Mouse (Mus musculus) heart, embryonic 10.5 days (tissue): ENCODE results near the gene Ankmy1. TPM values are rescaled to one million over a fixed set of nuclear protein-coding genes. Genes with fewer than 3 reads are reported as not detected.

ENCODE experiments used
- DNase-seq: peaks from one replicate; pipeline ENCODE4 v3.0.0-alpha.2; 2017; ENCODE audit warnings: low spot score
- H3K27ac ChIP-seq: fragments of 300-500 bp; sonication (generic); 2 replicates; pipeline ENCODE4 v1.5.1; 2016; ENCODE audit warnings: mild to moderate bottlenecking
- H3K27me3 ChIP-seq: fragments of 300-500 bp; sonication (generic); 2 replicates; pipeline ENCODE4 v1.6.1; 2016; ENCODE audit warnings: mild to moderate bottlenecking; ENCODE audit not compliant: poor library complexity, insufficient read depth, severe bottlenecking
- H3K36me3 ChIP-seq: fragments of 300-500 bp; sonication (generic); 2 replicates; pipeline ENCODE4 v1.6.1; 2016; ENCODE audit warnings: mild to moderate bottlenecking, moderate library complexity
- H3K4me1 ChIP-seq: fragments of 300-500 bp; sonication (generic); 2 replicates; pipeline ENCODE4 v1.6.1; 2016; ENCODE audit warnings: mild to moderate bottlenecking
- H3K4me3 ChIP-seq: fragments of 300-500 bp; sonication (generic); 2 replicates; pipeline ENCODE4 v1.5.1; 2016; ENCODE audit warnings: mild to moderate bottlenecking, moderate library complexity
- H3K9me3 ChIP-seq: fragments of 300-500 bp; sonication (generic); 2 replicates; pipeline ENCODE4 v1.6.1; 2016; ENCODE audit warnings: mild to moderate bottlenecking, moderate library complexity
- WGBS: fragments of 180-500 bp; shearing (Covaris S2); methylation state at CpG from one replicate; pipeline ENCODE4 v1.1.7; 2016; 5-methylcytosine and 5-hydroxymethylcytosine counted together
- polyA plus RNA-seq: library from polyadenylated mRNA; unstranded; fragments of >200 nt; fragmentation: Nextera tagmentation; extraction: Ambion mirVana; gene quantifications from 2 replicates; pipeline ENCODE4 v1.2.1, GENCODE M21; 2016

The Ankmy1 gene
- polyA plus RNA-seq, 1 experiment from 2014 or later, result 0.18 TPM

GRCm38 (mm10) chr1:92849491-92849890, 53.2 kb downstream of the Ankmy1 start:
- Histone ChIP-seq H3K27ac (no peak overlapping the region), H3K36me3 (peaks cover 8% of the 10 kb centered on the region; the same call in 1 of the 2 replicates), H3K9me3 (no peaks in the 10 kb centered on the region), H3K4me1 (peaks cover 53% of the 10 kb centered on the region), H3K4me3 (no peak overlapping the region), H3K27me3 (peaks cover 72% of the 10 kb centered on the region)
- WGBS, result 59% methylated on average over 2 of the region's 2 CpGs
- DNase-seq, result no peak

- Histone ChIP-seq H3K4me1 (peaks cover 54% of the 10 kb centered on the region), H3K27me3 (peaks cover 76% of the 10 kb centered on the region), H3K36me3 (0 out of 2 replicates have a peak, but pooled peaks cover 3% of the 10 kb centered on the region), H3K27ac (peak overlapping the region; percentile 59; the same call in 1 of the 2 replicates), H3K4me3 (peak overlapping the region; percentile 58), H3K9me3 (no peaks in the 10 kb centered on the region)
- 5% methylated on average over 41 of the region's 41 CpGs for WGBS
- DNase-seq, result no peak
These were observed 54.5 kb downstream of the Ankmy1 start for GRCm38 (mm10) chr1:92847873-92848839.

- H3K27ac ChIP-seq, result no peak overlapping the region
- H3K27me3 ChIP-seq, result peaks cover 62% of the 10 kb centered on the region
- H3K4me1 ChIP-seq, result peaks cover 38% of the 10 kb centered on the region
- no peak for DNase-seq
- H3K9me3 ChIP-seq, result no peaks in the 10 kb centered on the region
- 72% methylated on average over 7 of the region's 7 CpGs for WGBS
- 0 out of 2 replicates have a peak, but pooled peaks cover 3% of the 10 kb centered on the region for H3K36me3 ChIP-seq
- no peak overlapping the region for H3K4me3 ChIP-seq
These were observed 56.8 kb downstream of the Ankmy1 start for GRCm38 (mm10) chr1:92845889-92846288.

GRCm38 (mm10) chr1:92841427-92841826, 61.3 kb downstream of the Ankmy1 start:
- Histone ChIP-seq H3K36me3 (0 out of 2 replicates have a peak, but pooled peaks cover 3% of the 10 kb centered on the region), H3K27me3 (peaks cover 29% of the 10 kb centered on the region), H3K27ac (no peak overlapping the region), H3K4me1 (peaks cover 17% of the 10 kb centered on the region; the same call in 1 of the 2 replicates), H3K9me3 (no peaks in the 10 kb centered on the region), H3K4me3 (no peak overlapping the region)
- WGBS, result 66% methylated on average over 3 of the region's 3 CpGs
- DNase-seq, result no peak

GRCm38 (mm10) chr1:92840231-92840890, 62.3 kb downstream of the Ankmy1 start:
- WGBS, result 77% methylated on average over 8 of the region's 8 CpGs
- Histone ChIP-seq H3K4me3 (no peak overlapping the region), H3K4me1 (peaks cover 17% of the 10 kb centered on the region; the same call in 1 of the 2 replicates), H3K27ac (no peak overlapping the region), H3K9me3 (no peaks in the 10 kb centered on the region), H3K27me3 (peaks cover 28% of the 10 kb centered on the region), H3K36me3 (peaks cover 8% of the 10 kb centered on the region; the same call in 1 of the 2 replicates)
- DNase-seq, result no peak

- peaks cover 32% of the 10 kb centered on the region for H3K27me3 ChIP-seq
- H3K4me1 ChIP-seq, result peaks cover 17% of the 10 kb centered on the region
- no peak overlapping the region for H3K27ac ChIP-seq
- H3K4me3 ChIP-seq, result no peak overlapping the region
- peaks cover 11% of the 10 kb centered on the region; the same call in 1 of the 2 replicates for H3K36me3 ChIP-seq
- DNase-seq, result no peak
- no peaks in the 10 kb centered on the region for H3K9me3 ChIP-seq
- 79% methylated on average over 7 of the region's 7 CpGs for WGBS
These were observed 63.5 kb downstream of the Ankmy1 start for GRCm38 (mm10) chr1:92839211-92839610.

- peaks cover 20% of the 10 kb centered on the region for H3K4me1 ChIP-seq
- H3K4me3 ChIP-seq, result no peak overlapping the region
- H3K27me3 ChIP-seq, result peaks cover 38% of the 10 kb centered on the region
- H3K36me3 ChIP-seq, result peaks cover 10% of the 10 kb centered on the region; the same call in 1 of the 2 replicates
- 79% methylated on average over 14 of the region's 14 CpGs for WGBS
- no peaks in the 10 kb centered on the region for H3K9me3 ChIP-seq
- no peak for DNase-seq
- H3K27ac ChIP-seq, result no peak overlapping the region
These were observed 64.5 kb downstream of the Ankmy1 start for GRCm38 (mm10) chr1:92837931-92838833.

- Histone ChIP-seq H3K4me1 (peaks cover 42% of the 10 kb centered on the region), H3K4me3 (no peak overlapping the region), H3K27me3 (peaks cover 72% of the 10 kb centered on the region), H3K36me3 (peaks cover 10% of the 10 kb centered on the region; the same call in 1 of the 2 replicates), H3K27ac (no peak overlapping the region), H3K9me3 (no peaks in the 10 kb centered on the region)
- 59% methylated on average over 7 of the region's 7 CpGs for WGBS
- peak; percentile 84 for DNase-seq
These were observed 68.6 kb downstream of the Ankmy1 start for GRCm38 (mm10) chr1:92833987-92834706.

- WGBS, result under 1% methylated on average over 62 of the region's 62 CpGs
- Histone ChIP-seq H3K27ac (peak overlapping the region; percentile 93), H3K36me3 (peaks cover 10% of the 10 kb centered on the region; the same call in 1 of the 2 replicates), H3K4me1 (peaks cover 34% of the 10 kb centered on the region), H3K9me3 (no peaks in the 10 kb centered on the region), H3K4me3 (peak overlapping the region; percentile 78), H3K27me3 (peaks cover 85% of the 10 kb centered on the region)
- peak; percentile 84 for DNase-seq
These were observed 70.4 kb downstream of the Ankmy1 start for GRCm38 (mm10) chr1:92832011-92833010.

GRCm38 (mm10) chr1:92831188-92832001, 71.3 kb downstream of the Ankmy1 start, which contains the start of gene Gpc1:
Gene Gpc1 (plus strand): TSS chr1:92831645.
- H3K36me3 ChIP-seq, result peaks cover 10% of the 10 kb centered on the region; the same call in 1 of the 2 replicates
- H3K27ac ChIP-seq, result peak within 1 kb of the TSS; percentile 93
- H3K9me3 ChIP-seq, result no peaks in the 10 kb centered on the region
- peak; percentile 85 for DNase-seq
- H3K4me3 ChIP-seq, result peak within 1 kb of the TSS; percentile 78
- peaks cover 34% of the 10 kb centered on the region for H3K4me1 ChIP-seq
- under 1% methylated on average over 75 of the region's 99 CpGs for WGBS
- H3K27me3 ChIP-seq, result peaks cover 87% of the 10 kb centered on the region
